ENCODE assay signal across 15 mouse cellular contexts in the genomic region with DNA sequence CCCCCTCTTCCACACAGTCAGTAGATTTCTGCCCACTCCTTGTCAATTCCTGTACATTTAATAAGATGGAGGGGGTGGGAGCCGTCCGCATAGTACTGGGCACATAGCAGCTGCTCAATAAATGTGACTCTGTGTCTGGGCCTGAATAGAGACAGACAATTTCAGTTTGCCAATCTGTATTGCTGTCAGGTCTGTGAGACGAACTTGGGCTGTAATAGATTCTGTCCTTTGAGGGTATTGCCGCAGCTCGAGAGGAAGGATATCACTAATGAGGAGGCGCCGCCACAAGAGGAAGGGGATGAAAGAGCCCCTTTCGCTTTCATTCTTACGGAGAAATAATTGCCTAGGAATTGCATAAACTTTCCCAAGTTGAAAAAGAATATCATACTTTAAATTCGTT.
"Had no signal": no experiment of that assay in that cellular context is flagged by ENCODE, and none has a peak within 500 bp of the region (broad histone marks: within the 10 kb centered on the region; RNA-seq: fewer than 3 reads in every experiment).

No protein-coding gene starts in this region.

- H3K27me3 ChIP-seq: limb, embryonic 13.5 days; liver, embryonic 15.5 days; neural tube, embryonic 15.5 days had no signal

- DNase-seq: kidney, adult 11 months; kidney, postnatal 10 days; kidney, postnatal 4 days; lung, adult 2 months; lung, postnatal 36 days; right cerebral cortex, adult 18-20 months; right cerebral cortex, postnatal 25 days; thymus, postnatal 4 days had no signal

- H3K27ac ChIP-seq: layer of hippocampus, adult 2 months; limb, embryonic 13.5 days; liver, embryonic 15.5 days; neural tube, embryonic 15.5 days had no signal

- H3K4me2 ChIP-seq: limb, embryonic 13.5 days; liver, embryonic 11.5 days; liver, embryonic 15.5 days; neural tube, embryonic 15.5 days had no signal

- H3K4me3 ChIP-seq: layer of hippocampus, adult 2 months; limb, embryonic 13.5 days; liver, embryonic 15.5 days; myocyte; neural tube, embryonic 15.5 days had no signal

- H3K36me3 ChIP-seq: limb, embryonic 13.5 days; liver, embryonic 15.5 days; neural tube, embryonic 15.5 days had no signal

- H3K4me1 ChIP-seq: liver, embryonic 15.5 days had no signal

- ATAC-seq: lung, postnatal 0 days had no signal

- H3K9ac ChIP-seq: limb, embryonic 13.5 days; liver, embryonic 15.5 days; neural tube, embryonic 15.5 days had no signal

- H3K9me3 ChIP-seq: limb, embryonic 13.5 days; liver, embryonic 15.5 days; neural tube, embryonic 15.5 days had no signal
